Mouse (Mus musculus) bone marrow, adult 2 months (tissue): ENCODE measurements at regions not wholly inside any gene's neighbourhood (a gene's known extent, or its start where the extent isn't known, plus 50 kb on each side); places are given as distances from the start of the nearest gene placed in this dataset.

Experiments
- CTCF ChIP-seq: fragments of 200-500 bp; IDR thresholded peaks from 2 replicates; pipeline ENCODE4 v1.5.1; 2011; ENCODE audit warnings: low read length, control low read depth; ENCODE audit not compliant: control insufficient read depth, insufficient read depth
- POLR2A ChIP-seq: fragments of 200-500 bp; IDR thresholded peaks from 2 replicates; pipeline ENCODE4 v1.6.1; 2011; ENCODE audit warnings: low read depth, mild to moderate bottlenecking, control low read depth, low read length, borderline replicate concordance; ENCODE audit not compliant: control insufficient read depth

- TF ChIP-seq CTCF (no peak), POLR2A (no peak)
Measured at GRCm38 (mm10) chr12:113275934-113276333, 90.2 kb downstream of the Tmem121 start.
